Mouse (Mus musculus): Measurements from ENCODE around the gene Pip4k2a. TPM values are rescaled to one million over a fixed set of nuclear protein-coding genes. Genes with fewer than 3 reads are reported as not detected.
"Not testable (repeated sequence)": the region's sequence is repeated elsewhere in the genome, so short reads cannot be mapped to it uniquely, and the experiment has no call there.

The Pip4k2a gene
- polyA plus RNA-seq, 1 experiment from 2014 or later: 14.9 TPM

- H3K4me2 ChIP-seq (replicated peaks; ENCODE audit: low read depth, low read length); H3K9ac ChIP-seq (replicated peaks; ENCODE audit: low read depth, low read length); H3K4me3 ChIP-seq (ENCODE audit: low read depth, low read length); H3K27ac ChIP-seq (ENCODE audit: low read length); H3K36me3 ChIP-seq (ENCODE audit: control insufficient read depth, insufficient read depth, low read length); ATAC-seq (ENCODE audit: insufficient number of reproducible peaks, insufficient read depth, low FRiP score, low read depth); H3K4me1 ChIP-seq (ENCODE audit: control insufficient read depth, insufficient read depth, low read length); H3K27me3 ChIP-seq (ENCODE audit: control insufficient read depth, insufficient read depth, low read length); H3K9me3 ChIP-seq (ENCODE audit: control insufficient read depth, low read depth, low read length): not testable (repeated sequence)
- 71% methylated on average over 1 of the region's 1 CpGs for WGBS
Measured at GRCm38 (mm10) chr2:19010541-19010940, 12.6 kb upstream of the Pip4k2a start.

GRCm38 (mm10) chr2:19007580-19007979 is 9.7 kb upstream of the Pip4k2a start:
- Histone ChIP-seq H3K4me2 (replicated peaks; ENCODE audit: low read depth, low read length) (no peak overlapping the region), H3K27ac (ENCODE audit: low read length) (no peak overlapping the region), H3K4me1 (ENCODE audit: control insufficient read depth, insufficient read depth, low read length) (no peaks in the 10 kb centered on the region), H3K4me3 (ENCODE audit: low read depth, low read length) (no peak overlapping the region), H3K27me3 (ENCODE audit: control insufficient read depth, insufficient read depth, low read length) (no peaks in the 10 kb centered on the region), H3K9ac (replicated peaks; ENCODE audit: low read depth, low read length) (no peak overlapping the region), H3K9me3 (ENCODE audit: control insufficient read depth, low read depth, low read length) (no peaks in the 10 kb centered on the region), H3K36me3 (ENCODE audit: control insufficient read depth, insufficient read depth, low read length) (no peaks in the 10 kb centered on the region)
- no peak for ATAC-seq (ENCODE audit: insufficient number of reproducible peaks, insufficient read depth, low FRiP score, low read depth)
- WGBS: 68% methylated on average over 4 of the region's 4 CpGs

GRCm38 (mm10) chr2:19006124-19006523 is 8.2 kb upstream of the Pip4k2a start:
- Histone ChIP-seq H3K4me1 (ENCODE audit: control insufficient read depth, insufficient read depth, low read length) (no peaks in the 10 kb centered on the region), H3K9ac (replicated peaks; ENCODE audit: low read depth, low read length) (no peak overlapping the region), H3K36me3 (ENCODE audit: control insufficient read depth, insufficient read depth, low read length) (no peaks in the 10 kb centered on the region), H3K9me3 (ENCODE audit: control insufficient read depth, low read depth, low read length) (no peaks in the 10 kb centered on the region), H3K4me2 (replicated peaks; ENCODE audit: low read depth, low read length) (no peak overlapping the region), H3K27ac (ENCODE audit: low read length) (no peak overlapping the region), H3K27me3 (ENCODE audit: control insufficient read depth, insufficient read depth, low read length) (no peaks in the 10 kb centered on the region), H3K4me3 (ENCODE audit: low read depth, low read length) (no peak overlapping the region)
- WGBS: 81% methylated on average over 7 of the region's 7 CpGs
- no peak for ATAC-seq (ENCODE audit: insufficient number of reproducible peaks, insufficient read depth, low FRiP score, low read depth)

- no peaks in the 10 kb centered on the region for H3K36me3 ChIP-seq (ENCODE audit: control insufficient read depth, insufficient read depth, low read length)
- no peak overlapping the region for H3K9ac ChIP-seq (replicated peaks; ENCODE audit: low read depth, low read length)
- no peak overlapping the region for H3K27ac ChIP-seq (ENCODE audit: low read length)
- H3K4me2 ChIP-seq (replicated peaks; ENCODE audit: low read depth, low read length): no peak overlapping the region
- WGBS: 70% methylated on average over 10 of the region's 10 CpGs
- no peak for ATAC-seq (ENCODE audit: insufficient number of reproducible peaks, insufficient read depth, low FRiP score, low read depth)
- H3K9me3 ChIP-seq (ENCODE audit: control insufficient read depth, low read depth, low read length): no peaks in the 10 kb centered on the region
- H3K4me3 ChIP-seq (ENCODE audit: low read depth, low read length): no peak overlapping the region
- H3K27me3 ChIP-seq (ENCODE audit: control insufficient read depth, insufficient read depth, low read length): no peaks in the 10 kb centered on the region
- H3K4me1 ChIP-seq (ENCODE audit: control insufficient read depth, insufficient read depth, low read length): no peaks in the 10 kb centered on the region
Measured at GRCm38 (mm10) chr2:19004801-19005200, 6.9 kb upstream of the Pip4k2a start.

- 93% methylated on average over 2 of the region's 2 CpGs for WGBS
- H3K4me2 ChIP-seq (replicated peaks; ENCODE audit: low read depth, low read length): no peak overlapping the region
- no peak overlapping the region for H3K9ac ChIP-seq (replicated peaks; ENCODE audit: low read depth, low read length)
- no peak for ATAC-seq (ENCODE audit: insufficient number of reproducible peaks, insufficient read depth, low FRiP score, low read depth)
- H3K4me1 ChIP-seq (ENCODE audit: control insufficient read depth, insufficient read depth, low read length): peaks cover 8% of the 10 kb centered on the region; the same call in 1 of the 2 replicates
- H3K9me3 ChIP-seq (ENCODE audit: control insufficient read depth, low read depth, low read length): no peaks in the 10 kb centered on the region
- H3K27me3 ChIP-seq (ENCODE audit: control insufficient read depth, insufficient read depth, low read length): no peaks in the 10 kb centered on the region
- no peak overlapping the region for H3K27ac ChIP-seq (ENCODE audit: low read length)
- H3K36me3 ChIP-seq (ENCODE audit: control insufficient read depth, insufficient read depth, low read length): no peaks in the 10 kb centered on the region
- no peak overlapping the region for H3K4me3 ChIP-seq (ENCODE audit: low read depth, low read length)
Measured at GRCm38 (mm10) chr2:18999395-18999794, 1.5 kb upstream of the Pip4k2a start.

- Histone ChIP-seq H3K27ac (ENCODE audit: low read length) (peak overlapping the region; percentile 91), H3K9ac (replicated peaks; ENCODE audit: low read depth, low read length) (peak overlapping the region; percentile 69), H3K9me3 (ENCODE audit: control insufficient read depth, low read depth, low read length) (no peaks in the 10 kb centered on the region), H3K4me2 (replicated peaks; ENCODE audit: low read depth, low read length) (peak overlapping the region; percentile 86), H3K4me1 (ENCODE audit: control insufficient read depth, insufficient read depth, low read length) (peaks cover 8% of the 10 kb centered on the region; the same call in 1 of the 2 replicates), H3K27me3 (ENCODE audit: control insufficient read depth, insufficient read depth, low read length) (no peaks in the 10 kb centered on the region), H3K4me3 (ENCODE audit: low read depth, low read length) (peak overlapping the region; percentile 80), H3K36me3 (ENCODE audit: control insufficient read depth, insufficient read depth, low read length) (no peaks in the 10 kb centered on the region)
- ATAC-seq (ENCODE audit: insufficient number of reproducible peaks, insufficient read depth, low FRiP score, low read depth): peak; percentile 70
- WGBS: under 1% methylated on average over 46 of the region's 46 CpGs
Measured at GRCm38 (mm10) chr2:18997387-18997971, 447 bp downstream of the Pip4k2a start.

- no peaks in the 10 kb centered on the region for H3K36me3 ChIP-seq (ENCODE audit: control insufficient read depth, insufficient read depth, low read length)
- H3K4me3 ChIP-seq (ENCODE audit: low read depth, low read length): peak overlapping the region; percentile 80
- peak overlapping the region; percentile 69 for H3K9ac ChIP-seq (replicated peaks; ENCODE audit: low read depth, low read length)
- under 1% methylated on average over 25 of the region's 25 CpGs for WGBS
- no peak for ATAC-seq (ENCODE audit: insufficient number of reproducible peaks, insufficient read depth, low FRiP score, low read depth)
- no peaks in the 10 kb centered on the region for H3K9me3 ChIP-seq (ENCODE audit: control insufficient read depth, low read depth, low read length)
- H3K4me1 ChIP-seq (ENCODE audit: control insufficient read depth, insufficient read depth, low read length): peaks cover 8% of the 10 kb centered on the region; the same call in 1 of the 2 replicates
- peak overlapping the region; percentile 86 for H3K4me2 ChIP-seq (replicated peaks; ENCODE audit: low read depth, low read length)
- peak overlapping the region; percentile 30; the same call in 1 of the 2 replicates for H3K27ac ChIP-seq (ENCODE audit: low read length)
- H3K27me3 ChIP-seq (ENCODE audit: control insufficient read depth, insufficient read depth, low read length): no peaks in the 10 kb centered on the region
Measured at GRCm38 (mm10) chr2:18996451-18997211, 1.3 kb downstream of the Pip4k2a start.

GRCm38 (mm10) chr2:18992512-18993510 is 5.1 kb downstream of the Pip4k2a start:
- Histone ChIP-seq H3K27ac (ENCODE audit: low read length) (no peak overlapping the region), H3K36me3 (ENCODE audit: control insufficient read depth, insufficient read depth, low read length) (no peaks in the 10 kb centered on the region), H3K9me3 (ENCODE audit: control insufficient read depth, low read depth, low read length) (0 out of 2 replicates have a peak, but pooled peaks cover under 1% of the 10 kb centered on the region), H3K4me1 (ENCODE audit: control insufficient read depth, insufficient read depth, low read length) (peaks cover 8% of the 10 kb centered on the region; the same call in 1 of the 2 replicates), H3K9ac (replicated peaks; ENCODE audit: low read depth, low read length) (no peak overlapping the region), H3K4me2 (replicated peaks; ENCODE audit: low read depth, low read length) (no peak overlapping the region), H3K27me3 (ENCODE audit: control insufficient read depth, insufficient read depth, low read length) (no peaks in the 10 kb centered on the region), H3K4me3 (ENCODE audit: low read depth, low read length) (no peak overlapping the region)
- peak; percentile 69; the same call in 1 of the 2 replicates for ATAC-seq (ENCODE audit: insufficient number of reproducible peaks, insufficient read depth, low FRiP score, low read depth)
- 72% methylated on average over 7 of the region's 7 CpGs for WGBS
